Mouse (Mus musculus): Measurements from ENCODE around the gene Itpa. TPM values are rescaled to one million over a fixed set of nuclear protein-coding genes. Genes with fewer than 3 reads are reported as not detected.
A peak's percentile ranks its signal among the peaks of the same experiment; 100 is the strongest.

Gene Itpa
- polyA plus RNA-seq, 1 experiment: 137 TPM

- TF ChIP-seq CTCF (IDR thresholded peaks at IDR 0.05; ENCODE audit: low read depth, low read length) (no peak), EP300 (IDR thresholded peaks at IDR 0.05; ENCODE audit: insufficient read depth, low read depth, low read length) (no peak), POLR2A (IDR thresholded peaks at IDR 0.05; ENCODE audit: insufficient read depth, low read length) (no peak)
- peaks cover 4% of the 10 kb centered on the region for H3K36me3 ChIP-seq (ENCODE audit: control insufficient read depth, insufficient read depth, low read length, poor library complexity, severe bottlenecking)
- no peaks in the 10 kb centered on the region for H3K4me1 ChIP-seq (ENCODE audit: control insufficient read depth, insufficient read depth, low read length)
- H3K27me3 ChIP-seq (ENCODE audit: control insufficient read depth, insufficient read depth, low read length, poor library complexity, severe bottlenecking): no peaks in the 10 kb centered on the region
- H3K27ac ChIP-seq (ENCODE audit: insufficient read depth, low read length): no peak overlapping the region
- H3K9ac ChIP-seq (ENCODE audit: low read depth, poor library complexity, severe bottlenecking): peak overlapping the region; percentile 87
- H3K9me3 ChIP-seq (replicated peaks; ENCODE audit: control insufficient read depth, insufficient read depth, low read length, poor library complexity, severe bottlenecking): no peaks in the 10 kb centered on the region
- peak overlapping the region; percentile 89 for H3K4me3 ChIP-seq (ENCODE audit: low read depth, low read length)
Observed at GRCm38 (mm10) chr2:130663342-130663741, 4.1 kb upstream of the Itpa start.

- H3K9me3 ChIP-seq (replicated peaks; ENCODE audit: control insufficient read depth, insufficient read depth, low read length, poor library complexity, severe bottlenecking): no peaks in the 10 kb centered on the region
- no peaks in the 10 kb centered on the region for H3K27me3 ChIP-seq (ENCODE audit: control insufficient read depth, insufficient read depth, low read length, poor library complexity, severe bottlenecking)
- H3K27ac ChIP-seq (ENCODE audit: insufficient read depth, low read length): peak within 1 kb of the TSS; percentile 69; the same call in 1 of the 2 replicates
- peak within 1 kb of the TSS; percentile 89 for H3K4me3 ChIP-seq (ENCODE audit: low read depth, low read length)
- H3K4me1 ChIP-seq (ENCODE audit: control insufficient read depth, insufficient read depth, low read length): peaks cover under 1% of the 10 kb centered on the region
- H3K36me3 ChIP-seq (ENCODE audit: control insufficient read depth, insufficient read depth, low read length, poor library complexity, severe bottlenecking): peaks cover 4% of the 10 kb centered on the region
- TF ChIP-seq POLR2A (IDR thresholded peaks at IDR 0.05; ENCODE audit: insufficient read depth, low read length) (peak; percentile 74), CTCF (IDR thresholded peaks at IDR 0.05; ENCODE audit: low read depth, low read length) (no peak)
- H3K9ac ChIP-seq (ENCODE audit: low read depth, poor library complexity, severe bottlenecking): peak within 1 kb of the TSS; percentile 87
Observed at GRCm38 (mm10) chr2:130664102-130664701, 3.2 kb upstream of the Itpa start, which contains the start of gene Ddrgk1. Ddrgk1 (minus strand) TSS chr2:130664659.

DNA sequence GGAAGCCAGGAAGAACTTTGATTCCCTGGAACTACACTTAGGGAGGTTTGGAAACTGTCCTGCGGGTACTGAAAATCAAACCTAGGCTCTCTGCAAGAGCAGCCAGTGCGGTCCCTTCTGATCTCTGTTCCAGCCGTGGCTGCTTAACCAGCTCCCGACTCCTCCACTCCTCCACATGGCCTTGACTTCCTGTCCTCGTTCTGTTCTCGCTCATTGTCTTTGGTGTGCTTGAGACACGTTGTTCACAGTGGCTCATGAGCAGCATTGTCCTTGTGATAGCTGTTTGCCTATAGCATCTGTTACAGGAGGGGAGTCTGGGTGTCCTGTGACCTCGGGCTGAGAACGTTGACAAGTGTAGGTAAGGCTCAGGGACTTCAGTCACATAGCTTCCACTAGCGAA is 9.8 kb downstream of the Itpa start:
- Histone ChIP-seq H3K4me3 (ENCODE audit: low read depth, low read length) (no peak overlapping the region), H3K4me1 (ENCODE audit: control insufficient read depth, insufficient read depth, low read length) (no peaks in the 10 kb centered on the region), H3K9me3 (replicated peaks; ENCODE audit: control insufficient read depth, insufficient read depth, low read length, poor library complexity, severe bottlenecking) (no peaks in the 10 kb centered on the region), H3K27ac (ENCODE audit: insufficient read depth, low read length) (no peak overlapping the region), H3K36me3 (ENCODE audit: control insufficient read depth, insufficient read depth, low read length, poor library complexity, severe bottlenecking) (peaks cover 56% of the 10 kb centered on the region), H3K27me3 (ENCODE audit: control insufficient read depth, insufficient read depth, low read length, poor library complexity, severe bottlenecking) (no peaks in the 10 kb centered on the region), H3K9ac (ENCODE audit: low read depth, poor library complexity, severe bottlenecking) (no peak overlapping the region)
- TF ChIP-seq EP300 (IDR thresholded peaks at IDR 0.05; ENCODE audit: insufficient read depth, low read depth, low read length) (no peak), POLR2A (IDR thresholded peaks at IDR 0.05; ENCODE audit: insufficient read depth, low read length) (no peak), CTCF (IDR thresholded peaks at IDR 0.05; ENCODE audit: low read depth, low read length) (no peak)

GRCm38 (mm10) chr2:130679154-130679553 is 11.7 kb downstream of the Itpa start:
- TF ChIP-seq EP300 (IDR thresholded peaks at IDR 0.05; ENCODE audit: insufficient read depth, low read depth, low read length) (no peak), POLR2A (IDR thresholded peaks at IDR 0.05; ENCODE audit: insufficient read depth, low read length) (no peak), CTCF (IDR thresholded peaks at IDR 0.05; ENCODE audit: low read depth, low read length) (no peak)
- H3K27me3 ChIP-seq (ENCODE audit: control insufficient read depth, insufficient read depth, low read length, poor library complexity, severe bottlenecking): no peaks in the 10 kb centered on the region
- no peak overlapping the region for H3K9ac ChIP-seq (ENCODE audit: low read depth, poor library complexity, severe bottlenecking)
- H3K27ac ChIP-seq (ENCODE audit: insufficient read depth, low read length): no peak overlapping the region
- no peaks in the 10 kb centered on the region for H3K9me3 ChIP-seq (replicated peaks; ENCODE audit: control insufficient read depth, insufficient read depth, low read length, poor library complexity, severe bottlenecking)
- no peak overlapping the region for H3K4me3 ChIP-seq (ENCODE audit: low read depth, low read length)
- peaks cover 41% of the 10 kb centered on the region for H3K36me3 ChIP-seq (ENCODE audit: control insufficient read depth, insufficient read depth, low read length, poor library complexity, severe bottlenecking)
- H3K4me1 ChIP-seq (ENCODE audit: control insufficient read depth, insufficient read depth, low read length): no peaks in the 10 kb centered on the region

DNA sequence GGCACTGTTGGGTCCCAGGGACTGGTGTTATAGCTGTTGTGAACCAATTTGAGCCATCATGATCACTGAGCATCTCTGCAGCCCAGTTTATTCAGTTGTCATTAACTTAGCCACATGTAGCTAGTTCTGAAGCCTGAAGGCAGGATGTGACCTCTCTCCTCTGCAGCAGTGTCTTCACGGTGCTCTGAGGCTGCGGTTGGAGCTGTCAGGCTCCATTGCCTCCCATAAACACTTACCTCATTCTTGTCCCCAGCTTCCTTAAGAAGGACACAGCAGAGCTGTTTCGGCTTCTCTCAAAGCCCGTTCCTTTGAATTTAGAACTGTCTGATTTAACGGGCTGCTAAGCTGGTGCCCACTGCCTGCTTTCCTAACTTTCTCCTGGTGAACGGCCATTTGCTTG is 12.5 kb downstream of the Itpa start:
- Histone ChIP-seq H3K27me3 (ENCODE audit: control insufficient read depth, insufficient read depth, low read length, poor library complexity, severe bottlenecking) (no peaks in the 10 kb centered on the region), H3K9ac (ENCODE audit: low read depth, poor library complexity, severe bottlenecking) (no peak overlapping the region), H3K9me3 (replicated peaks; ENCODE audit: control insufficient read depth, insufficient read depth, low read length, poor library complexity, severe bottlenecking) (no peaks in the 10 kb centered on the region), H3K4me1 (ENCODE audit: control insufficient read depth, insufficient read depth, low read length) (no peaks in the 10 kb centered on the region), H3K4me3 (ENCODE audit: low read depth, low read length) (no peak overlapping the region), H3K36me3 (ENCODE audit: control insufficient read depth, insufficient read depth, low read length, poor library complexity, severe bottlenecking) (peaks cover 39% of the 10 kb centered on the region), H3K27ac (ENCODE audit: insufficient read depth, low read length) (no peak overlapping the region)
- TF ChIP-seq EP300 (IDR thresholded peaks at IDR 0.05; ENCODE audit: insufficient read depth, low read depth, low read length): no peak
- TF ChIP-seq POLR2A (IDR thresholded peaks at IDR 0.05; ENCODE audit: insufficient read depth, low read length): no peak
- TF ChIP-seq CTCF (IDR thresholded peaks at IDR 0.05; ENCODE audit: low read depth, low read length): no peak

DNA sequence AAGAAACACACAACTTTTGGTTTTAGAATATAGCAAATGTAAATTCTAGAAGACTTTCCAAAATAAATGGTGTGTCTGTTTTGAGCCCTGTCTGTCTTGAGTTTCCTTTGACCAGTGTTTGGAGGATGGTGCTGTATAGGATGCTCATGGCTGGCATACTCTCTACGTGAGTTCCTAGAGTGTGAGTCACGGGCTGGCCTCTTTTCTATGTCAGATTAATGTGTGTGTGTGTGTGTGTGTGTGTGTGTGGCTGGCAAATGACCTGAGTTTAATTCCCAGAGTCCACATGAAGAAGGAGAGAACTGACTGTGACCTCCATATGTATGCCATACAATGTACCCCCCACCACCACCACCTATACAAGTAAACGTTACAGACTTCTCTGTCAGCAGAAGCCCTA is 14.1 kb downstream of the Itpa start:
- Histone ChIP-seq H3K27me3 (ENCODE audit: control insufficient read depth, insufficient read depth, low read length, poor library complexity, severe bottlenecking) (no peaks in the 10 kb centered on the region), H3K27ac (ENCODE audit: insufficient read depth, low read length) (no peak overlapping the region), H3K9me3 (replicated peaks; ENCODE audit: control insufficient read depth, insufficient read depth, low read length, poor library complexity, severe bottlenecking) (no peaks in the 10 kb centered on the region), H3K4me1 (ENCODE audit: control insufficient read depth, insufficient read depth, low read length) (no peaks in the 10 kb centered on the region), H3K4me3 (ENCODE audit: low read depth, low read length) (no peak overlapping the region), H3K36me3 (ENCODE audit: control insufficient read depth, insufficient read depth, low read length, poor library complexity, severe bottlenecking) (peaks cover 25% of the 10 kb centered on the region), H3K9ac (ENCODE audit: low read depth, poor library complexity, severe bottlenecking) (no peak overlapping the region)
- TF ChIP-seq CTCF (IDR thresholded peaks at IDR 0.05; ENCODE audit: low read depth, low read length) (no peak), POLR2A (IDR thresholded peaks at IDR 0.05; ENCODE audit: insufficient read depth, low read length) (no peak), EP300 (IDR thresholded peaks at IDR 0.05; ENCODE audit: insufficient read depth, low read depth, low read length) (no peak)
